Mouse (Mus musculus): ENCODE results near the gene Pbx4. TPM values are rescaled to one million over a fixed set of nuclear protein-coding genes. Genes with fewer than 3 reads are reported as not detected.

Gene Pbx4
- total RNA-seq, 2 experiments from 2014 or later = 2.1 TPM; not detected in 1

DNA sequence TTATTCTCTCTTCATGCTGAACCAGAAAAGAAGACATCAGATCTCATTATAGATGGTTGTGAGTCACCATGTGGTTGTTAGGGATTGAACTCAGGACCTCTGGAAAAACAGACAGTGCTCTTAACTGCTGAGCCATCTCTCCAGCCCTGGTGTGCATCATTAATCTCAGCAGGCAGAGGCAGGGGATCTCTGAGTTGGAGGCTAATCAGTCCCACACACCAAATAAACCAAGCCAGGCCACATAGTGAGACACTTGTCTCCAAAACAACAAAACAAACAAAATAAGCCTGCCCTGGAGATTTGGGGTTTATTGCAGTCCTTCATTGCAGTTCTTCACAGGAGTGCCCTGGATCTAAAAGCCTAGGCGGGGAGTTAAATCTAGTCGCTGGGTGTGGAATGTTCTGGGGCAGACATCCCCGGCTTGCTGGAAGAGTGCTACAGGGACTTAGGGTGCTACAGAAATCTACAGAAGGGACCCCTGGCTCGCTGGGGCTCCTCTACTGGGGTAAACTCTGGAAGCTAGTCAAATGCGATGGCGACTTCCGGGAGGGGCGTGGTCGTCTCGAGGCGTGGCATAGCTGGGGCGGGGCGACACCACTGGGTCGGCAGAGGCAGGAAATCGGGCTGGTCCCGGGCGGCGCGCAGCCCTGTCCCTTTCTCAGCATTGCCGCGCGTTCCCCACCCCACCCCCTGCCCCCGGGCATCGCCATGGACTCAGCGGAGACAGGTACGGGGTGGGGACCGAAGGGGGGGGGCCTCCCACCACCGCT lies 24.0 kb upstream of the Pbx4 start, which contains the start of gene Gmip:
Gene Gmip, plus strand, starts transcription at position 586 of the 770 bp plus-strand sequence.
- peak; percentile 94 for ATAC-seq (replicated peaks; ENCODE audit: low FRiP score, poor library complexity, severe bottlenecking)

DNA sequence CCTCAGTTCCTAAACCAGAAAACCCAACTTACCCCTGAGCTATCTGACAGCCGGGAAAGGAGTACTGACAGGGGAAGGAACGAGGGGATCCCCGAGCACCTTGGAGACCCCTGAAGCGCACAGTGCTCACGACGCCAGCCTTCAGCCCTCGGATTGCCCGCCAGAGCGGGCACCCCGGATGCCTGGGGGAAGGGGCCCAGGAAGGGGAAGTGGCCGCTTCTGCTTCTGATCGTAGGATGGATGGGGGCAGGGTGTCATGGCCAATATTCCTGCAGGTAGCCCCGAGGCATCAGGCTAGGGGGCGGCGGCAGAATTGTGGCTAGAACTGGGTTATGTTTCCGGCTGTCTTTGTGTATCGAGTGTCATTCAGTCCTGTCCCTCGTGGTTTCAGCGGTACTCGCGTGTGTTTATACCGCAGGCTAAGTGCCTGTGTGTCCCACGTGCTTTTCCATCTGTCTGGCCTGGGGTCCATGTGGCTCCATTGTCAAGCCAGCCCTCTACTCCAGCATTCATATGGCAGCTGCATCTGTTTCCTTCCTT lies 23.4 kb upstream of the Pbx4 start:
- no peak for ATAC-seq (replicated peaks; ENCODE audit: low FRiP score, poor library complexity, severe bottlenecking)

DNA sequence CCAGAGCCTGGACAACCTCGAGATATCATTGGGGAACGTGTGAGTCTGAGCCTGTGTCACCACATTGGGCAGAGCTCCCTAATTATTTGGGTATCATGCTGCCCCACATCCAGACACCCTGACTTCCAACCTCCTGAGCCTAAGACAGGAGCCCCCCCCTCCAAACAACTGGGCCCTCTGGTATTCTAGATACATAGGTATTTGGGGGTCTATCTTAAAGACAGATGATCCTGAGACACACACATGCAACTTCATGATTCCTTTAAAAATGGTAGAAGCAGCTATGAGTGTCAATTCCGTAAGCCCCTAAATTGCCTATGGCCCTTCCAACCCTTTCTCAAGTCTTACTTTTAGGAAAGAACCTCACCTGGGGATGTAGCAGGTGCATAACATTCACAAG lies 22.5 kb upstream of the Pbx4 start:
- no peak for ATAC-seq (replicated peaks; ENCODE audit: low FRiP score, poor library complexity, severe bottlenecking)

DNA sequence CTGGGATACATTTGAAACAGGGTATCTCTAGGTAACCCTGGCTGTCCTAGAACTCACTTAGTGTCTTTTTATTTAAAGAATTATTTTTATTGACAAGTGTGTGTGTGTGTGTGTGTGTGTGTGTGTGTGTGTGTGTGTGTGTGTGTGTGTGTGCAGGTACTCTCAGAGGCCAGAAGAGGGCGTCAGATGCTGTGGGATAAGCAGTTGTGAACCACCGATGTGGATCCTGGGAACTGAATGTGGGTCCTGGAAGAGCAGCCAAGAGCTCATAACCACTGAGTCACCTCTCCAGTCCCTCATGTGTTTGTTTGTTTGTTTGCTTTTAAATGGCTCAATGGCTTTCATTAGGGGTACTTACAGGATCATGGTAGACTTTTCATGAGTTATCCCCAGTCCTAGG lies 17.4 kb upstream of the Pbx4 start:
- no peak for ATAC-seq (replicated peaks; ENCODE audit: low FRiP score, poor library complexity, severe bottlenecking)

DNA sequence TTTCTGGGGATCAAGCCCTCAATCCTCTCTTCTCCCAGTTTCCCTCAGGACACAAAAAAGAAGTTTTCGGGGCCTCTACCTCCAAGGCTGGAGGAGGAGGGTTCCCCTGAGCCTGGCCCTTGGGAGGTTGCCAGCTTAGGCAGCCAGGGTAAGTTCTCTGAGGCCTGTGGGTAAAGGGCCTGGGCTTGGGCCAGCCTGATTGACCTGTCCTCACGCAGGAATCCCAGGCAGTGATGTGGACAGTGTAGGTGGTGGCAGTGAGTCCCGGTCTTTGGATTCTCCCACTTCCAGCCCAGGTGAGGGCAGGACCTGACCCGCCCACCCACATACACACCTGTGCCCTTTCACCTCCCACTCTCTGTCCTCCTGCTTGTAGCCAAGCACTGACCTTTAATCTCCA lies 16.9 kb upstream of the Pbx4 start:
- ATAC-seq (replicated peaks; ENCODE audit: low FRiP score, poor library complexity, severe bottlenecking) = no peak

DNA sequence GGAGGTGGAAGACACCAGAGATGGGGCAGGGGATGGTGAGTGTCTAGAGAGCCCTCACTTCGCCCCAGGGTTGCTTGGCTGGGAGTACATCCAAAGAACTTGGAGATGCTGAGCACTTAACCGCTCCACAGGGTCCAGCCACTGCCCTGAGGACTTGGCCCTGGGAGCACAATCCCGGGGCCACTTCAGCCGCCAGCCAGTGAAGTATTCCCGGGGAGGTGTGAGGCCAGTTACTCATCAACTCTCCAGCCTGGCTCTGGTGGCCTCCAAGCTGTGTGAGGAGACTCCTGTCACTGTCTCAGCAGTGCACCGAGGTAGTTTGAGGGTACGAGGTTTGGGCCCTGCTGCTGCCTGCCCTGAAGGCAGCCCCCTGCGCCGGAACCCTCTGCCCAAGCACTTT lies 11.8 kb upstream of the Pbx4 start:
- ATAC-seq (replicated peaks; ENCODE audit: low FRiP score, poor library complexity, severe bottlenecking) = no peak

DNA sequence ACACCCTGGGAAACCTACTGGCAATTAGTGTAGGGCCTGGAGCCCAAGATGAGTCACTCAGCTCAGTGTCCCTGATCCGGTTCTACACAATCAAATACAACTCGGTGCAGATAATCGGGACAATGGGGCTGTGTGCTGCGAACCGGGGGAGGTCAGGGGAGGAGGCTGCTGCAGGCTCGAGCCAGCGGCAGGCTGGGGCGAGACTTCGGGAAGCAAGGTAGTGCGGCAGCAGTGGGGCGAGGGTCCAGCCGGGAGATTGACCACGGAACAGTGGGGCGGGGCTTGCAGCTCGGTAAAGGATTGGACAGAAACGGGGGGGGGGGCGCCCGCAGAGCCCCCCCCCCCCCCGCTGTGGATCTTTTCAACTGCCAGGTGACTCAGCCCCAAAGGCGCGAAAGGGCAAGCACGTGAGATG lies 10.3 kb upstream of the Pbx4 start:
- ATAC-seq (replicated peaks; ENCODE audit: low FRiP score, poor library complexity, severe bottlenecking) = no peak

DNA sequence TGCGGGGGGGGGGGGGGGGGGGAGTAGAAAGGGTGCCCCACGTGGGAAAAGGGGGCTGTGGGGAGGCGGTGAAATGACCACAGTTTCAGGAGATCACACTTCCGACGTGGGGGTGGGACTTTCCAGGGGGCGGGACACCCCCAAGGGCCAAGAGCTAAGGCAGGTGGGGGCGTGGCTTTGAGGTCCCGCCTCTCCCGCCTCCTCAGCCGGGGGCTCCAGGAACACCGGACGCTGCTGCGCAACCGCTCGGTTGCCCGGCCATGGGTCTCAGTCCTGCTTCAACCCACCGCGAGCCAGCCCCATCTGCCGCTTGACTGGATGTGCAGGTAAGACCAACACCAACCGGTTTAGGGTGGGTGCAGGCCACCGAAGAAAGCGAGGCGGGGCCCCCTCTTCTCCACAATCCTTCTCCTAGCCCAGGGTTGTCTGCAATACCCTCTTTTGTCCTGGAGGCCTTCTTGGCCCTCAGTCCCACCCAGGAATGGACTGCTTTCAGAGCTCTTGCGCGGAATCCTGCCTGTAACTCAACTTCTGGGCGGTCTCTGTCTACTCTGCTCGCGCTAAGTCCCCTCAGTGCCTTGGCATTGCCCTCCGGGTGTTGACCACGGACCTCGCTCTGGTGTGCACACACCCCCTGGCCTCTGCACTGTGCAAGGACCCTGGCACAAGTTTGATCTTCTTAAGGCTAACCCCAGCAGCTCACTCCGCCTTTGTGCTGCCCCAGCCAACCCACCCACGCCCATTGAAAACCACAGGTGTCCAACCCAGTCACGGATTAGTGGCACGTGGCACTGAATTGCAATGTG lies 9.7 kb upstream of the Pbx4 start, which contains the start of gene Lpar2:
Gene Lpar2, plus strand, starts transcription at position 44 of the 806 bp plus-strand sequence.
- no peak for ATAC-seq (replicated peaks; ENCODE audit: low FRiP score, poor library complexity, severe bottlenecking)

DNA sequence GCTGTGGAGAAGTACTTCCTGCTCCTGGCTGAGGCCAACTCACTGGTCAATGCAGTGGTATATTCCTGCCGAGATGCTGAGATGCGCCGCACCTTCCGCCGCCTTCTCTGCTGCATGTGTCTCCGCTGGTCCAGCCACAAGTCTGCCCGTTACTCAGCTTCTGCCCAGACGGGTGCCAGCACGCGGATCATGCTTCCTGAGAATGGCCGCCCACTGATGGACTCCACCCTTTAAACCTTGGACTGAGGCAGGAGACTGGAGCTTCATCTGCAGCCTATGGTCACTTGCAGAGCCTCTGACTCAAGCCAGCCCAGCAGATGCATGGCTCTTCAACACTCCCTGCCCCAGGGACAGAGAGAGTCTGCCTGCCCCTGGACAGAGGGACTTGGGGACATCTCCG lies 5.9 kb upstream of the Pbx4 start:
- ATAC-seq (replicated peaks; ENCODE audit: low FRiP score, poor library complexity, severe bottlenecking) = no peak

DNA sequence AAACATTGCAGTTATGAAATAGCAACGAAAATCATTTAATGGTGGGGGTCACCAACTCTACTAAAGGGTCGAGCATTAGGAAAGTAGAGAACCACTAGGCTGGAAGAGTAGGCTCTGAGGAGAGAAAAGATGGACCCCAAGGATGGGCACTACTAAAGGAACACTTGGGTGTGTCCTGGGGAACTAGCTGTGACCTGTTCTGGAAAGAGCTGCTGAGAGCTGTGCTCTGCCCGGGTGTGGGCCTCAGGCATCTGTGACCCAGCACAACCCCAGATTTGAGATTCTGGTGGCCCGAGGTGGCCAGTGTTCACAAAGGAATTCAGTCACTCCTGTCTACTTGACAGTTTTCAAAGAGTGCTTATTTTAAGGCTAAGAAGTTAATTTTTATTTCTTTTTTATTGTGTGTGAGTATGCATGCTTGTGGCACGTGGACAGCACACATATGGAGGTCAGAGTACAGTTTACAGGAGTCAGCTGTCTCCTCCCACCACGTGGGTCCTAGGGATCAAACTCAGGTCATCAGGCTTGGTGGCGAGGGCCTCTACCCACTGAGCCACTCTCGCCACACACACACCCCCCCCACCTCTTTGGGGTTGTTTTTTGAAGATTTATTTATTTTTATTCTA lies 4.9 kb downstream of the Pbx4 start:
- no peak for ATAC-seq (replicated peaks; ENCODE audit: low FRiP score, poor library complexity, severe bottlenecking)

DNA sequence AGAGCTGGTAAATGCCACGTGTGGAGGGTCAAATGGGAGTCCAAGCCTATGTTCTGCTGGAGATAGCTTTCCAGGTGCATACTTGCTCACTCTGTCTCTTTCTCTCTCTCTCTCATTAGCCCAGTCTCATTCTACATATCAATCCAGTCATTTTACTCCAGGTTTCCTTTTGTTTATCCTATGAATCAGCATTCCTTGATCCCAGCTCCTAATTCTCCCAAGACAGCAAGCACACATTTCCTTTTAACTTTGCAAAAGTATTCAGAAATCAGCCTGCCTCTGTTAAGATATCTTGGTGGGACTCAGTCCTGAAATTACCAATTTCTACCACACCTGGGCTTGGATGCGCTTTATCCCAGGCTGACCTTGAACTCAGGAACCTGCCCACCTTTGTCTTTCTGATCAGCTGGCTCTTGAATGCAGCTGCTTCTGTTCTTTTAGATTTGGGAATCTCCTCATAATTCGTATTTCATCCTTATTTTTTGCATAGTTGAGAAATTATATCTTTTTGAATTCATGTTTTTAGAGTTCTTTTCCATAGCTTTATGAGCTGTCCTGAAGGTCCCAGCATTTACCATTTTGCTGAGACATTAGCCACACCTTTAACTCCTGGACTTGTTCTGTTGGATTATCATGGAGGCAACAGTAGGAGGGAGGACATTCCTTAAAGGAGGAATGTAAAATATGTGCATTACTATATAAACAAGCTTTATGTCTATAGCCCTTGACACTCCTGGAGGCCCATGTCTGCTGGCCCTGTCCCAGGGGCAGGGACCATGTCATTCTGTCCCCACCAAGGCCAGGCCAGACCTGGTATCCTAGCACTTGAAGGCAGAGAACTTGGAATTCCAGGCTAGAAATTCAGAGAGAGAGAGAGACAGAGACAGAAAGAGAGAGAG lies 15.1 kb downstream of the Pbx4 start:
- no peak for ATAC-seq (replicated peaks; ENCODE audit: low FRiP score, poor library complexity, severe bottlenecking)

DNA sequence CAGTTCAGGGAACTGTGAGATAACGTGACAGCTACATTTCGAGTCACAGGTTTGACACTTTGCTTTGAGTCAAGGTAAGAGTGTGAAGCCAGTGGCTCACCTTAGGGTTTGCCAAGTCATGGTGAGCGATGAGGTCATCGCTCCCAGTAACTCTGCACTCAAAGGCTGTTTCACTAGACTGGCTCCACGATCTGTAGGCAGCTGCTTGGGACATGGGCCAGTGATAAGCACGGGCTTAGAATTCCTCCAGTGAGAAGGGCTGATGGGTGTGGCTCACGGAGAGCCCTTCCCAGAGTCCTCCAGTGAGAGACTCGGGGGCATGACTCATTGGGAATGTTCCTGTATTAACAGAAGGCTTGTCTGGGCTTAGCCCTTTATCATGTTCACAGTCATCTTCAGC lies 16.7 kb downstream of the Pbx4 start:
- ATAC-seq (replicated peaks; ENCODE audit: low FRiP score, poor library complexity, severe bottlenecking) = 0 out of 2 replicates have a peak, but pooled peaks have one; percentile 44

DNA sequence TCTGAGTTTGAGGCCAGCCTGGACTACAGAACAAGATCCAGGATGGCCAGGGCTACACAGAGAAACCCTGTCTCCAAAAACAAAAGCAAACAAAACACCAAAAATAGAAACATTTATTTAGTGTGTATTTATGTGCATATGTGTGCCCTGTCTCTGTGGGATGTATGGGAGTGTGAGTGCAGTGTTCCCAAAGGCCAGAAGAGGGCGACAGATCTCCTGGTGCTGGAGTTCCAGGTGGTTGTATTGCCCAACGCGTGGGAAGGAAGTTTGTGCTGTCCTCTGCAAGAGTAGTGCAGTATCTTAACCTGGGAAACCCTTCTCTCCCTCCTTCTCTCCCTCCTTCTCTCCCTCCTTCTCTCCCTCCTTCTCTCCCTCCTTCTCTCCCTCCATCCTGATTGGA lies 17.6 kb downstream of the Pbx4 start:
- ATAC-seq (replicated peaks; ENCODE audit: low FRiP score, poor library complexity, severe bottlenecking) = peak; percentile 70

DNA sequence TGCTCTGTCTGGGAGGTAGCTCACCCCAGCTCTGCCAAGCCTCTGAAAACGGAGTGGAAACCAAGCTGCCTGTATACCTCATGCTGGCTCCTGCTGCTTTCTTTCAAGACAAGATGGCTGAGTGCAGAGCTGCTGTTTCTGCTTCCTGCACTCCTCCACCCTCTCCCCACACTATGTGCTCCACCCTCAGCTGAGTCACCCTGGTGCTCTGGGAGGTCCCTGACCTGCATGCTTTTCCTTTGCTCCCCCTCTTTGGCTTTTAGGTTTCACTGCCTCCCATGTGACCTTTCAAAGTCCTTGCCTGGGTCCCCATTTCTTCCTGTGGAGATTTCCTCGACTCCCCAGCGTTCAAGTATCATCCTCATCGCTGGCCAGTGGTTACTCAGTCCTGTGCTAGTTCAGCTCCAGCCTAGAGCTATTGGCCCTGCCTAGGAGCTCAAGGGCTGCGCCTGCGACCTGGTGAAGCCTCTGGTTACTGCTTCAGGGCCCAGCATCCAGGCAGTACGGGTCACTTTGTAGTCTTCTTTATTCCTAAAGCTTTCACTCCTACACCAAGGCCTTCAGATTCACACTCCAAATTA lies 18.7 kb downstream of the Pbx4 start:
- peak; percentile 84 for ATAC-seq (replicated peaks; ENCODE audit: low FRiP score, poor library complexity, severe bottlenecking)

DNA sequence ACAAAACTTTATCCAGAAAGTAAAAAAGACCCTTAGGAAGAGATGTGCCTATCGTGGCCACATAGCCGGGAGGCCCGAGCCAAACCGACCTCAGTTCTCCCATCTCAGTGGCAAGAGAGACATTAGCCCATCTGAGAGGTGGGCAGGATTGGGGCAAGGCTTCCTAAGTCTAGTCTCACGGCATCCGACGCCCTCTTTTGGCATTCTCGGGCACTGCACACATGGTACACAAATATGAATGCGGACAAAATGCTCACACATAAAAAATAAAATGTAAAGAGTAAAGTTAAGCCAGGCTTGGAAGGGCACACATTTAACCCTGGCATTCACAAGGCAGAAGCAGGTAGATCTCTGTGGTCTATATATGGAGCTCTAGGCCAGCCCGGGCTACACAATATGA lies 21.6 kb downstream of the Pbx4 start:
- ATAC-seq (replicated peaks; ENCODE audit: low FRiP score, poor library complexity, severe bottlenecking) = no peak

DNA sequence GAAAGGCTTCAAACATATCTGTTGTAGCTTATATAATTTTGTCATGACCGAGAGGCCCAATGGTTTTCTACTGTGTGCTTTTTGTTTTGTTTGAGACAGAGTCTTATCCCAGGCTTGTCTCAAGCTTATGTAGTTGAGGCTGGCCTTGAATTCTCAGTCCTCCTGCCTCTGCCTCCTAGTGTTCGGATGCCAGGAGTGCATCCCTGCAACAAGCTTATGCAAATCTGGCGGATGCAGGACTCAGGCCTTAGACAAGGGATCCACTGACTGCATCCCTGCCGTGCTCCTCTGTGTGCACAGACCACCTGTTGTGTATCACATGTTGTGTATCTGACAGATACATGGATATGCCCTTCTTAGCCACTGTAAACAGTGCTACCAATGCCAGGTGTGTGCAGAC lies 28.5 kb downstream of the Pbx4 start:
- no peak for ATAC-seq (replicated peaks; ENCODE audit: low FRiP score, poor library complexity, severe bottlenecking)

DNA sequence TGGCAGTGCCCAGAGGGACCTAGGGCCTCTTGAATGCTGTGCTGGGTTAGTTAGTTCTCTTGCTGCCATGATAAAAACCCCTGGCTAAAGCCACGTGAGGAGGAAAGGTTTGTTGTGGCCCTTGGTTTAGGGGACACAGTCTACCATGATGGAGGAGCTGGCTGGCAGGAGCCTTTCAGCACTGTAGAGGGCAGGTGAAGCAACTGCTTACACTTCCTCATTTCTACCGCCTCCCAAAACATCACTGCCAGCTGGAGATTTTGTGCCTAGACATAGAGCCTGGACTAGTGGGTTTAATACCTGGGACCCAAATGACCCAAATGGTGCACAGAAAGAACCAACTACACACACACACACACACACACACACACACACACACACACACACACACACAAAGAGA lies 29.0 kb downstream of the Pbx4 start:
- ATAC-seq (replicated peaks; ENCODE audit: low FRiP score, poor library complexity, severe bottlenecking) = no peak

DNA sequence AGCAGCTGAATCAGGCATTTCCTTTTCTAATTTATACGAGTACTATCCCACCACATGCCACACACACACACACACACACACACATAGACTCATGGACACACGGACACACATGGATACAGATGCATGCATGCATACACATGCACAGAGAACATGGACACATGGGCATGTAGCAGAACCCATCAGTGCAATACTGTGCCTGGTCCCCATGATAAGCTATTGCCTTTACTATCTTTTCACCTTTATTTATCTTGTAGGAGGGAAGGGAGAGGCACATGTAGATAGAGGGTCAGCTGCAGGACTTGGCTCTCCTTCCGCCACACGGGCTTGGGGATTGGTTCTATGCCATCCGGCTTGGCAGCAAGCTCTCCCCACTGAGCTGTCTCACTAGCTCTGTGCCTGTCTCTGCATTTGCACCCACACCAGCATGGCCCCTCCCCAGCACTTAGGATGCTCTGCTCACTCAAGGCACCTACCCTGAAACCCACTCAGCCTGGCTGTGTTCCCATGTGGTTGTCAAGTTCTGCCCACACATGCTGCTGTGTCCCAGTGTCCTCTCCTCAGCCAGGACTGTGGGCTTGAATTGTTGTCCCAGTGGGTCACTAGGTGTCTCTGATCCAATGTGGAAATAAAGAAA lies 31.2 kb downstream of the Pbx4 start:
- peak; percentile 35 for ATAC-seq (replicated peaks; ENCODE audit: low FRiP score, poor library complexity, severe bottlenecking)

DNA sequence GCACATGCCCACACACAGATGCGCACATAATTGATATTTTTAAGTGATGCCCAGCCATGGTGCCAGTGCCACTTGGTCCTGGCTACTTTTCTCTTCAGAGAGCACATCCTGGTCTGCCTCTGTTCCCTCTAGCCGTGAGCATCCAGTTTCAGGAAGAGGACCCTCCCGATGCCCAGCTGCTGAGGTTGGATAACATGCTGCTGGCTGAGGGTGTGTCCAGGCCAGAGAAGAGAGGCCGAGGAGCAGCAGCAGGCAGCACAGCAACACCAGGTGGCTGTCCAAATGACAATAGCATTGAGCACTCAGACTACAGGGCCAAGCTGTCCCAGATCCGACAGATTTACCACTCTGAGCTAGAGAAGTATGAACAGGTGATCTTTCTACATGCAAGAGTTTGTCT lies 31.9 kb downstream of the Pbx4 start:
- ATAC-seq (replicated peaks; ENCODE audit: low FRiP score, poor library complexity, severe bottlenecking) = peak; percentile 65

Data from erythroblast, adult 5-6 weeks (primary cell).